Mouse (Mus musculus) ES-Bruce4 (cell line): Measurements from ENCODE around the gene Pde7b. TPM values are rescaled to one million over a fixed set of nuclear protein-coding genes. Genes with fewer than 3 reads are reported as not detected.

Experiments used
- H3K27ac ChIP-seq: 2 replicates; pipeline ENCODE4 v1.5.1; 2012; ENCODE audit warnings: low read length, inconsistent platforms; ENCODE audit not compliant: insufficient read depth
- H3K27me3 ChIP-seq: 2 replicates; pipeline ENCODE4 v1.6.1; 2012; ENCODE audit warnings: mild to moderate bottlenecking, low read length, inconsistent platforms; ENCODE audit not compliant: control insufficient read depth, poor library complexity, insufficient read depth, severe bottlenecking
- H3K36me3 ChIP-seq: 2 replicates; pipeline ENCODE4 v1.6.1; 2012; ENCODE audit warnings: inconsistent platforms, mild to moderate bottlenecking, low read length, moderate library complexity; ENCODE audit not compliant: control insufficient read depth, poor library complexity, insufficient read depth, severe bottlenecking
- H3K4me1 ChIP-seq: one replicate; pipeline ENCODE4 v1.8.1; 2011; ENCODE audit warnings: low read length; ENCODE audit not compliant: control insufficient read depth, insufficient read depth
- H3K4me3 ChIP-seq: 2 replicates; pipeline ENCODE4 v1.5.1; 2011; ENCODE audit warnings: low read depth, mild to moderate bottlenecking, low read length
- H3K9ac ChIP-seq: 2 replicates; pipeline ENCODE4 v1.6.1; 2012; ENCODE audit warnings: low read depth, mild to moderate bottlenecking, inconsistent platforms; ENCODE audit not compliant: poor library complexity, severe bottlenecking
- H3K9me3 ChIP-seq: replicated peaks from 2 replicates; pipeline ENCODE4 v1.6.1; 2012; ENCODE audit warnings: mild to moderate bottlenecking, low read length, inconsistent platforms; ENCODE audit not compliant: control insufficient read depth, poor library complexity, insufficient read depth, severe bottlenecking
- CTCF ChIP-seq: IDR thresholded peaks from one replicate; pipeline ENCODE4 v1.8.1; 2011; ENCODE audit warnings: low read depth, low read length
- EP300 ChIP-seq: IDR thresholded peaks from 2 replicates; pipeline ENCODE4 v1.6.1; 2011; ENCODE audit warnings: low read depth, low read length; ENCODE audit not compliant: insufficient read depth
- POLR2A ChIP-seq: IDR thresholded peaks from one replicate; pipeline ENCODE4 v1.8.1; 2011; ENCODE audit warnings: low read length; ENCODE audit not compliant: insufficient read depth
- polyA plus RNA-seq: library from polyadenylated mRNA; stranded (reverse); fragments of >200 nt; gene quantifications from 2 replicates; pipeline ENCODE4 v1.2.4, GENCODE M21; 2011; ENCODE audit warnings: low read depth; ENCODE audit not compliant: missing spikeins, insufficient read depth, insufficient read length

Gene Pde7b
- polyA plus RNA-seq, 1 experiment, result 0.18 TPM

GRCm38 (mm10) chr10:20633085-20633415, 91.8 kb downstream of the Pde7b start:
- TF ChIP-seq CTCF (no peak), EP300 (no peak), POLR2A (no peak)
- H3K36me3 ChIP-seq, result no peaks in the 10 kb centered on the region
- H3K9me3 ChIP-seq, result no peaks in the 10 kb centered on the region
- H3K4me1 ChIP-seq, result no peaks in the 10 kb centered on the region
- no peak overlapping the region for H3K9ac ChIP-seq
- H3K27me3 ChIP-seq, result no peaks in the 10 kb centered on the region
- no peak overlapping the region for H3K4me3 ChIP-seq
- no peak overlapping the region for H3K27ac ChIP-seq

GRCm38 (mm10) chr10:20632256-20633084, 92.4 kb downstream of the Pde7b start:
- Histone ChIP-seq H3K9ac (no peak overlapping the region), H3K4me1 (no peaks in the 10 kb centered on the region), H3K36me3 (no peaks in the 10 kb centered on the region), H3K27me3 (no peaks in the 10 kb centered on the region), H3K4me3 (no peak overlapping the region), H3K27ac (no peak overlapping the region), H3K9me3 (no peaks in the 10 kb centered on the region)
- TF ChIP-seq CTCF (no peak), EP300 (no peak), POLR2A (no peak)

GRCm38 (mm10) chr10:20630122-20630521, 94.8 kb downstream of the Pde7b start:
- no peak overlapping the region for H3K4me3 ChIP-seq

GRCm38 (mm10) chr10:20625702-20626375, 99.0 kb downstream of the Pde7b start:
- Histone ChIP-seq H3K4me3 (no peak overlapping the region), H3K27ac (no peak overlapping the region), H3K9ac (no peak overlapping the region), H3K9me3 (no peaks in the 10 kb centered on the region), H3K4me1 (no peaks in the 10 kb centered on the region), H3K27me3 (no peaks in the 10 kb centered on the region), H3K36me3 (no peaks in the 10 kb centered on the region)
- TF ChIP-seq CTCF (no peak), POLR2A (no peak), EP300 (no peak)

More at GRCm38 (mm10) chr10:20630122-20630521, 94.8 kb downstream of the Pde7b start:
- no peaks in the 10 kb centered on the region for H3K36me3 ChIP-seq
- no peaks in the 10 kb centered on the region for H3K9me3 ChIP-seq
- TF ChIP-seq POLR2A (no peak), CTCF (no peak), EP300 (no peak)
- H3K27me3 ChIP-seq, result no peaks in the 10 kb centered on the region
- H3K27ac ChIP-seq, result no peak overlapping the region
- H3K9ac ChIP-seq, result no peak overlapping the region
- no peaks in the 10 kb centered on the region for H3K4me1 ChIP-seq

- TF ChIP-seq POLR2A, result no peak
- no peak for TF ChIP-seq EP300
- no peak for TF ChIP-seq CTCF
- H3K27ac ChIP-seq, result no peak overlapping the region
- H3K9ac ChIP-seq, result no peak overlapping the region
- no peak overlapping the region for H3K4me3 ChIP-seq
- no peaks in the 10 kb centered on the region for H3K27me3 ChIP-seq
- no peaks in the 10 kb centered on the region for H3K4me1 ChIP-seq
- H3K9me3 ChIP-seq, result no peaks in the 10 kb centered on the region
- no peaks in the 10 kb centered on the region for H3K36me3 ChIP-seq
Observed at GRCm38 (mm10) chr10:20621661-20622454, 103.0 kb downstream of the Pde7b start.
